Mouse (Mus musculus) liver, adult 2 months (tissue): ENCODE data around the gene Fryl. TPM values are rescaled to one million over a fixed set of nuclear protein-coding genes. Genes with fewer than 3 reads are reported as not detected.

Experiments
- DNase-seq: peaks from one replicate; pipeline ENCODE4 v3.0.0-alpha.2; 2011; ENCODE audit warnings: low read depth, low spot score; ENCODE audit errors: extremely low read depth
- H3K27ac ChIP-seq: fragments of 200-500 bp; replicated peaks from 2 replicates; pipeline ENCODE4 v1.5.1; 2012; ENCODE audit warnings: low read depth, mild to moderate bottlenecking, control low read depth, inconsistent platforms, low read length; ENCODE audit not compliant: insufficient read depth
- H3K27me3 ChIP-seq: fragments of 200-500 bp; 2 replicates; pipeline ENCODE4 v1.6.1; 2012; ENCODE audit warnings: mild to moderate bottlenecking, moderate library complexity, low read length, inconsistent platforms; ENCODE audit not compliant: control insufficient read depth, insufficient read depth
- H3K36me3 ChIP-seq: fragments of 200-500 bp; 2 replicates; pipeline ENCODE4 v1.6.1; 2012; ENCODE audit warnings: low read length, inconsistent platforms; ENCODE audit not compliant: control insufficient read depth, insufficient read depth
- H3K4me1 ChIP-seq: fragments of 200-500 bp; 2 replicates; pipeline ENCODE4 v1.6.1; 2011; ENCODE audit warnings: low read length; ENCODE audit not compliant: control insufficient read depth, insufficient read depth
- H3K4me3 ChIP-seq: fragments of 200-500 bp; 2 replicates; pipeline ENCODE4 v1.5.1; 2011; ENCODE audit warnings: low read depth, mild to moderate bottlenecking, control low read depth, low read length, moderate library complexity; ENCODE audit not compliant: insufficient read depth
- H3K79me2 ChIP-seq: fragments of 200-500 bp; 2 replicates; pipeline ENCODE4 v1.6.1; 2012; ENCODE audit warnings: inconsistent platforms, mild to moderate bottlenecking, low read length, moderate library complexity; ENCODE audit not compliant: control insufficient read depth, insufficient read depth
- H3K9ac ChIP-seq: fragments of 200-500 bp; 2 replicates; pipeline ENCODE4 v1.6.1; 2012; ENCODE audit warnings: low read depth, mild to moderate bottlenecking, control low read depth, inconsistent platforms, low read length
- CTCF ChIP-seq: fragments of 200-500 bp; IDR thresholded peaks from 2 replicates; pipeline ENCODE4 v1.5.1; 2011; ENCODE audit warnings: low read depth, low read length, control low read depth
- POLR2A ChIP-seq: fragments of 200-500 bp; IDR thresholded peaks from 2 replicates; pipeline ENCODE4 v1.6.1; 2011; ENCODE audit warnings: low read length, control low read depth; ENCODE audit not compliant: insufficient read depth; ENCODE audit errors: extremely low read depth
- WGBS: fragments of 180-500 bp; shearing (Covaris S2); methylation state at CpG from one replicate; pipeline ENCODE4 v1.1.7; 2018; 5-methylcytosine and 5-hydroxymethylcytosine counted together
- polyA plus RNA-seq: library from polyadenylated mRNA; depleted of rRNA; stranded (reverse); fragments of >200 nt; gene quantifications from 2 replicates; pipeline ENCODE4 v1.2.3, GENCODE M21; 2012
- total RNA-seq: library from RNA; depleted of rRNA; stranded (reverse); fragments of >200 nt; gene quantifications from 2 replicates; pipeline ENCODE4 v1.2.3, GENCODE M21; 2014

The Fryl gene
- total and polyA plus RNA-seq, 2 experiments, result 9.5 to 18.7 TPM

DNA sequence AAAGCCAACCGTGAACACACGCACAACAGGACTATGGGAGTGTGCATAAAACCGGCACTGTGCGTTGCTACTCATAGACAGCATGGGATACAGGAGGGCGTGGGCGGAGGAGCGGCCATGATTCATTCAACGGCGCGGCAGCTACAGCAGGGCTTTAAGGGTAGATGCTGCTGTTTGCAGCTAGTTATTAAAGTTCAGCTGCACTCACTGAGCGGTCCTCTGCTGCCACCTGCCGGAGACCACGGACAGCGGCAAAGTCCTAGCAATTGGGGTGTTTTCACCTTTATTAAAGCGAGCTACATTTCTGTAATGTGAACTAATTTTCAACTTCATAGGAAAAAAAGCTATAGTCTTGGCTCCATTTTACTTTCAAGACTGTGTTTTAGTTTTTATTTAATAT lies 185.1 kb downstream of the Fryl start:
- no peaks in the 10 kb centered on the region for H3K79me2 ChIP-seq
- H3K4me1 ChIP-seq, result no peaks in the 10 kb centered on the region
- 59% methylated on average over 15 of the region's 15 CpGs for WGBS

DNA sequence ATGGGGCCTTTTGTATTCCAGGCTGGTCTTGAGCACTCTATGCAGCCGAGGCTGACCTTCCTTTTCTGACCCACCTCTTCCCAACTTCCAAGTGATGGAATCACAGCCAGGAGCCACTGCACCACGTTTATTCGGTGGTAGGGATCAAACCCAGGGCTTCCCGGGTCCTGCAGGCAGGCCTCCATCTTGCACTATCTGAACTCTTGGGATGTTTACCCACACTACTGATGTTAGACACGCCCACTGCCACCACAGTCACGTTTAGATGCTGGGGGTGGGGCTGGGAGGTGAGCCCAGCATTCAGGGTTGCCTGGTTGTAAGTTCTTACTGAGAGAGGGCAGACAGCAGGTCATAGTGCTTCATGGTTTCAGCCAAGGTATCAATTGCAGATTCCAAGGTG lies 189.5 kb downstream of the Fryl start:
- Histone ChIP-seq H3K27me3 (no peaks in the 10 kb centered on the region), H3K79me2 (no peaks in the 10 kb centered on the region), H3K9ac (no peak overlapping the region), H3K27ac (no peak overlapping the region), H3K4me1 (no peaks in the 10 kb centered on the region), H3K4me3 (no peak overlapping the region), H3K36me3 (peaks cover 33% of the 10 kb centered on the region)
- DNase-seq, result peak; percentile 24
- TF ChIP-seq CTCF (no peak), POLR2A (no peak)
- 55% methylated on average over 6 of the region's 6 CpGs for WGBS

More for the DNA sequence above, 185.1 kb downstream of the Fryl start:
- no peak overlapping the region for H3K27ac ChIP-seq
- no peak overlapping the region for H3K4me3 ChIP-seq
- TF ChIP-seq CTCF (peak; percentile 92), POLR2A (no peak)
- H3K9ac ChIP-seq, result no peak overlapping the region
- peak; percentile 18 for DNase-seq
- H3K36me3 ChIP-seq, result peaks cover 50% of the 10 kb centered on the region
- no peaks in the 10 kb centered on the region for H3K27me3 ChIP-seq

DNA sequence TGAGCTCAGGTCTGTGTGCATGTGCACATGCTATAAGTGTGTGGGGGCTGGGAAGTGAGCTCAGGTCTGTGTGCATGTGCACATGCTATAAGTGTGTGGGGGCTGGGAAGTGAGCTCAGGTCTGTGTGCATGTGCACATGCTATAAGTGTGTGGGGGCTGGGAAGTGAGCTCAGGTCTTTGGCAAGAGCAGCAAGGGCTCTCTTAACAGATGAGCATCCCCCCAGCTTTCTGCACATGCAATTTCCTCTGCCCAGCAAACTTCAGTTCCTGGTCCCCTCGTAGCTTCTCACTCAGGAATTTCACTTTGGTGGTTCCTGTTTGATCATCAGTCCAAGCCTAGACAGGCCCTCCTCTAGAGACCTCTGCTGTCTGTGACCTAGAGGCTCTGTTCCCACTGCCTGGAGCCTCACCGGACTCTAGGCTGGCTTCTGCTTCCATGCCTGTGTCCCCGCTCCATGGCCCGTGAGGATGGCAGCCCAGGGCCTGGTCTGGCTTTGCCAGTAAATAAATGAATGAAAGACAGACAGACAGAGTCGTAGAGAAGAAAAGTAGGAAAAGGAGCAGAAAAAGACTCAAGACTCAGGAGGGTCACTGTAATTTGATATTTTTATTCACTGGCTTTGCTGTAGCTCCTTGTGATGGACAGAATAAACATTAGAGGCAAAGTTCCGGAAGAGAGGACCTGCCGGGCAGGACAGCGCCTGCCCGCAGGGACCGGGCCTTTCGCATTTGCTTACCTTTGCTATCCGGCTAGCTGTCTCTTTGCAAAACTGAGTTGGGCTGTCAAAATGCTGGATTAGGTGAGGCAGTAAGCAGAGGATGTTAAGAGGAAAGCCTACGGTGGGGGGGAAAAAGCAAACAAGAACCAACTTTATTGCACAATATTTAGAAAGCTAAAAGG lies 192.4 kb downstream of the Fryl start:
- H3K36me3 ChIP-seq, result peaks cover 27% of the 10 kb centered on the region
- H3K27me3 ChIP-seq, result no peaks in the 10 kb centered on the region
- H3K79me2 ChIP-seq, result no peaks in the 10 kb centered on the region
- H3K4me3 ChIP-seq, result no peak overlapping the region
- H3K9ac ChIP-seq, result no peak overlapping the region
- H3K27ac ChIP-seq, result no peak overlapping the region
- DNase-seq, result no peak
- WGBS, result 87% methylated on average over 13 of the region's 13 CpGs
- H3K4me1 ChIP-seq, result no peaks in the 10 kb centered on the region
- TF ChIP-seq CTCF (no peak), POLR2A (no peak)

DNA sequence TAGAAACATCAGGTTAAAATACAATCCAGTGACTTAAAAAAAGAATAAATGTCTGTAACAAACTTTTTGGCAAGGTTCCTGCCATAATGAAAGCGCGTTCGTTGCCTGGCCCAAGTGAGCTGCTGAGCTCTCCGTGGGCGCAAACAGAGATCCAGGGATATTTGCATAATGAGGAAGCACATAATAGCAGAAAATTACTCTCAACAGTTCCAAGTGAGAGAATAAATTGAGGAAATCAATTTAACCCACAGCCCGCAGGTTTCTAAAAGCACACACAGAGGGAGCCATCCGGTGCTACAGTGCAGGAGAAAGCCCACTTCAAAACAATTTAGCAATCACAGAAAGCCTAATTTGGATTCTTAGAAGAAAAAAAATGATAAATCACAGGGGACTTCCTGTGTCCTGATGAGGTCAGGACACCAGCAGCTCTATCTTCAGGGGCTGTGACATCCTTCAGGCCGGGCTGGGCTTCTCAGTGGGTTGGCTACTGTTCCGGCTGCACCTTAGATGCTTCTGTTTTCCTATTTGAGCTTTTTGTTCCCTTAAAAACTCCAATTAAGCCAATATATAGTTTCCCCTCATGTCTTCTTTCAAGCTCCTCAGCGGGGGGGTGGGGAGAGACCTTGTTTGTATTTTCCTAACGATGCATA lies 194.8 kb downstream of the Fryl start:
- H3K9ac ChIP-seq, result no peak overlapping the region
- peaks cover 22% of the 10 kb centered on the region for H3K36me3 ChIP-seq
- H3K4me3 ChIP-seq, result no peak overlapping the region
- no peak overlapping the region for H3K27ac ChIP-seq
- H3K27me3 ChIP-seq, result no peaks in the 10 kb centered on the region
- H3K4me1 ChIP-seq, result no peaks in the 10 kb centered on the region
- TF ChIP-seq POLR2A (no peak), CTCF (no peak)
- 85% methylated on average over 11 of the region's 11 CpGs for WGBS
- no peak for DNase-seq
- H3K79me2 ChIP-seq, result no peaks in the 10 kb centered on the region

DNA sequence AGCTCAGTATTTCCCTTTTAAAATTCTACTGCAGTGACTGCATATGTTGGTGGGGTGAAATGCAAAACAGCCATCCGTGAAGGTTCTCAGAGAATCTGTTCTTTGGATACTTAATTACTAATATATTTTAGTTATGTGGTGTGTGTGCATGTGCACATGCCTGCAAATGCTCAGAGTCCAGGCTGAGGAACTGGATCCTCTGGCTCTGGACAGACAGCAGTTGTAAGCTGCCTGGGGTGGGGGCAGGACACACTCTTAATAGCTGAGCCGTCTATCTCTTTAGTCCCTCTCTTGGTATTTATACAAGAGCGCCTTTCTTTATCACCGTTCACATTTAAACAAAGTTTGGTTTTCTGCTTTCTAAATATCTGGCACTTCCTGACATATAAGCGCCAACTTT lies 199.5 kb downstream of the Fryl start:
- Histone ChIP-seq H3K4me1 (no peaks in the 10 kb centered on the region), H3K36me3 (peaks cover 50% of the 10 kb centered on the region), H3K9ac (no peak overlapping the region), H3K4me3 (no peak overlapping the region), H3K79me2 (no peaks in the 10 kb centered on the region), H3K27me3 (no peaks in the 10 kb centered on the region), H3K27ac (no peak overlapping the region)
- TF ChIP-seq POLR2A (no peak), CTCF (no peak)
- 88% methylated on average over 5 of the region's 5 CpGs for WGBS
- DNase-seq, result no peak

DNA sequence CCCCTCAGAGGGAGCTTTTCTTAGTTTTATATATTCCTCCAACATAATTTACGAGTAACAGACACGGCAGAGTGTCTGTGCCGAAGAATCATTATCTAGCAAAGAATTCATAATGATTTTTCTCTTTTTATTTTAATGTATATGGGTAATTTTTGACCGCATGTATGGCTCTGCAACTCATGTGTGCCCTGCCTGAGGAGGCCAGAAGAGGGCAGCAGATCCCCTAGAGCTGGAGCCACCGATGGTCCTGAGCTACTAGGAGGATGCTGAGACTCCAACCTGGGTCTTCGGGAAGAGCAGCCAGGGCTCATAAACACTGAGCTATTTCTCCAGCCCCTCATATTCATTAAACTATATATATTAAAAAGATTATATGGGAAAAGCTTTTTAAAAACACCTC lies 200.0 kb downstream of the Fryl start:
- TF ChIP-seq CTCF (peak; percentile 61), POLR2A (no peak)
- WGBS, result 91% methylated on average over 6 of the region's 6 CpGs
- no peak overlapping the region for H3K9ac ChIP-seq
- H3K4me1 ChIP-seq, result no peaks in the 10 kb centered on the region
- H3K27ac ChIP-seq, result no peak overlapping the region
- H3K36me3 ChIP-seq, result peaks cover 55% of the 10 kb centered on the region
- DNase-seq, result no peak
- no peaks in the 10 kb centered on the region for H3K79me2 ChIP-seq
- H3K27me3 ChIP-seq, result no peaks in the 10 kb centered on the region
- H3K4me3 ChIP-seq, result no peak overlapping the region
